Mouse (Mus musculus): Measurements from ENCODE around the gene Cep131. TPM values are rescaled to one million over a fixed set of nuclear protein-coding genes. Genes with fewer than 3 reads are reported as not detected.

Gene Cep131
- polyA plus RNA-seq, 1 experiment: 19.8 TPM

DNA sequence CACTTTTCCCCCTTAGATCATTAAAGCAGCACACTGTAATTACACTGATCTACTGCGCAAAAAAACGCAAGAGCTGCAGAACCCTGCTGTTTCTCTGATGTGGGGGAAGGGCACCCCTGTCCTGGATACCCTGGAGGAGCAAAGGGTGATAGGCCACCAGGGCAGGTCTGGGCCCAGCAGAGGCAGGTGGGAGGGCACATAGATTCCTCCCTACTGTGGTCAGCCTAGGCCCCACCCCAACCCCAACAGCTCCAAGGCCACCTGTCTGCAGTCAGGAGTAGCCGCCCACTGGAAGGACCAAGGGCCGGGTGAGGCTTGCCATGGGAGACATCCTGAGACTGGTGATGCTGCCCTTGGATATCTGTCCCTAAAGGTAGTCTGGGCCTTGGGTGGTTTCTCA lies 41.3 kb downstream of the Cep131 start:
- TF ChIP-seq POLR2A (IDR thresholded peaks at IDR 0.05; ENCODE audit: borderline replicate concordance, control insufficient read depth, low read depth, low read length): no peak
- no peak for TF ChIP-seq CTCF (IDR thresholded peaks at IDR 0.05; ENCODE audit: control insufficient read depth, insufficient read depth, low read length)
- no peak overlapping the region for H3K4me3 ChIP-seq (replicated peaks; ENCODE audit: control insufficient read depth, low read depth, low read length)
- WGBS: 80% methylated on average over 4 of the region's 4 CpGs
- H3K4me1 ChIP-seq (ENCODE audit: control insufficient read depth, insufficient read depth, low read length): no peaks in the 10 kb centered on the region; the same call in 1 of the 2 replicates
- no peak overlapping the region for H3K27ac ChIP-seq (ENCODE audit: control insufficient read depth, insufficient read depth, low read depth, low read length, poor library complexity)

GRCm38 (mm10) chr11:120042141-120042838 lies 44.3 kb downstream of the Cep131 start:
- WGBS: 23% methylated on average over 7 of the region's 7 CpGs
- peaks cover 2% of the 10 kb centered on the region; the same call in 1 of the 2 replicates for H3K4me1 ChIP-seq (ENCODE audit: control insufficient read depth, insufficient read depth, low read length)
- no peak overlapping the region for H3K4me3 ChIP-seq (replicated peaks; ENCODE audit: control insufficient read depth, low read depth, low read length)
- H3K27ac ChIP-seq (ENCODE audit: control insufficient read depth, insufficient read depth, low read depth, low read length, poor library complexity): peak overlapping the region; percentile 84
- no peak for TF ChIP-seq POLR2A (IDR thresholded peaks at IDR 0.05; ENCODE audit: borderline replicate concordance, control insufficient read depth, low read depth, low read length)
- TF ChIP-seq CTCF (IDR thresholded peaks at IDR 0.05; ENCODE audit: control insufficient read depth, insufficient read depth, low read length): no peak

DNA sequence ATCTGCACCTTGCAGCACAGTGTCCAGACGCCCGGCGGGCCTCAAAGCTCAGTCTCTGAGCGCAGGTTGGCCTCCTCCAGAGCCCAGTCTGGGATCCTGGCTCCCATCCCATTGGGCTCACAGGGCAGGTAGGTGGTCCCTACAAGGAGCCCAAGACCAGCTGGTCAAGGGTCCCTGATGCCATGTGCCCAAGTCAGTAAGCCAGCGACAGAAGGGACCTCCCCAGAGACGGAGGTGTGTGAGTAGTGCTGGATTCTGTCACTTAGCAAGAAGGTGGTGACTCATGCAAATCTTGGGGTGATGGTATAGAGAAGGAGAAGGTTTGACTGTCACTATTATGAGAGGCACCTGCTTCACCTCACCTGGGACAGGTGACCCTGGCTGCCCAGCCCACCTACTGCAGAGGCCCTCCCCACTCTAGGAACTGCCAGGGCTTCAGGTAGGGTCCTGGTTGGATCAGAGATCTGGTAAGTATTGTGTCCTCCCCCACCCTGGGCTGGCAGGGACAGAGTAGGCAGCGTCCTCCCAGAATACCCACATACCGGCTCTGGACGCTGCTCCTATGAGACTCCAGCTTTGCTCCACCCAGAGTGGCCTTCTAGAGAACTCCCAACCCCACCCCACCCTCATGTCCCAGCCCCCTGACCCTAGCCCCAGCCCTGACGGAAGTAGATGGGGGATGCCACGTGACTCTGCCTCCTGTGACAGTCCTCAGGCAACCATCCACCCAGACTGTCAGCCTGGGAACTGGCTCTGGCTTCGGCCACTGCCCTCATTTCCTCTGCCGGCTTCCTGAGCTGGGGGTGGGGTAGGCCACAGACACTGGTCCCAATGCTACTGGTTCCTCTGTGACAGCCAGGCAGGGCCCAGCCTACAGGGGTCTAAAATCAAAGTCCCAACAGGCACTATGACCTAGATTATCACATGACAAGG lies 45.2 kb downstream of the Cep131 start:
- 29% methylated on average over 13 of the region's 13 CpGs for WGBS
- Histone ChIP-seq H3K4me1 (ENCODE audit: control insufficient read depth, insufficient read depth, low read length) (peaks cover 2% of the 10 kb centered on the region; the same call in 1 of the 2 replicates), H3K27ac (ENCODE audit: control insufficient read depth, insufficient read depth, low read depth, low read length, poor library complexity) (peak overlapping the region; percentile 84), H3K4me3 (replicated peaks; ENCODE audit: control insufficient read depth, low read depth, low read length) (peak overlapping the region; percentile 75)
- TF ChIP-seq CTCF (IDR thresholded peaks at IDR 0.05; ENCODE audit: control insufficient read depth, insufficient read depth, low read length): no peak
- peak; percentile 70; the same call in 1 of the 2 replicates for TF ChIP-seq POLR2A (IDR thresholded peaks at IDR 0.05; ENCODE audit: borderline replicate concordance, control insufficient read depth, low read depth, low read length)

DNA sequence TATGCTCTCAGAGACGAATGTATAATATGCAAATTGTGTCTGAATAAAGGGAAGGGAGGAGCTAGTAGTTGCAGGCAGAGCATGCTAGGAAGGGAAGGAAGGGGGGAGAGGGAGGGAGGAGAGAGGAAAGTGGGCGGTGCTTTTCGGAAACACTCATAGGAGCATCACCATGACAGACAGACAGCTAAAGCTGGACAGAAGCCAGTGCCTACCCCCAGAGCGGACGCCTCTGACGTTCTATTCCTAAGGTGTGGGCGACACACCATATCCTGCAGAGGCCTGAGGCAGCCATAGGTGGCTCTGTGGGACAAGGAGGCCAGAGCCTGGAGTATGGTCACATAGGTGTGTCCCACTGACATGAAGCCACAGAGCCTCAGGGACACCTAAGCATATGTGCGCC lies 46.2 kb downstream of the Cep131 start:
- Histone ChIP-seq H3K4me1 (ENCODE audit: control insufficient read depth, insufficient read depth, low read length) (peaks cover 5% of the 10 kb centered on the region; the same call in 1 of the 2 replicates), H3K4me3 (replicated peaks; ENCODE audit: control insufficient read depth, low read depth, low read length) (peak overlapping the region; percentile 75), H3K27ac (ENCODE audit: control insufficient read depth, insufficient read depth, low read depth, low read length, poor library complexity) (peak overlapping the region; percentile 84)
- no peak for TF ChIP-seq POLR2A (IDR thresholded peaks at IDR 0.05; ENCODE audit: borderline replicate concordance, control insufficient read depth, low read depth, low read length)
- no peak for TF ChIP-seq CTCF (IDR thresholded peaks at IDR 0.05; ENCODE audit: control insufficient read depth, insufficient read depth, low read length)
- WGBS: 12% methylated on average over 8 of the region's 8 CpGs

DNA sequence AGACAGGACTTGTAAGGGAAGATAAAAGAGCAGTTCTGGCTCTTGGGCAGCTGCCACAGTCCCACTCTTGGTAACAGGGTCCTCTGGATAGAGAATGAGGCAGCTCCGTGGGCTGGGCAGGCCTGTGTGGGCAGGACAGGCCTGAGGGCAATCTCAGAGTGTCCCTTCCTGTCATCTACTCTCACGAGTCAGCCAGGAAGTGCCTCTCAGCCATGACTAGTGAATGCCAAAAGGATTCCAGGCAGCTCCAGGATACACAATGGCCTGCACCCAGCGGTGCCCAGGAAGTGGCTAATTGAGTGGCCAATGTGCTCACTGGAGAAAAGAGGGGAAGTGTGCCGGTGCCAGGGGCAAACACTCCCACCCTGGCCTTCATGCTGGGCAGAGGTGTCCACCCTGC lies 47.0 kb downstream of the Cep131 start:
- TF ChIP-seq POLR2A (IDR thresholded peaks at IDR 0.05; ENCODE audit: borderline replicate concordance, control insufficient read depth, low read depth, low read length) (no peak), CTCF (IDR thresholded peaks at IDR 0.05; ENCODE audit: control insufficient read depth, insufficient read depth, low read length) (no peak)
- peak overlapping the region; percentile 60 for H3K27ac ChIP-seq (ENCODE audit: control insufficient read depth, insufficient read depth, low read depth, low read length, poor library complexity)
- H3K4me3 ChIP-seq (replicated peaks; ENCODE audit: control insufficient read depth, low read depth, low read length): peak overlapping the region; percentile 43
- H3K4me1 ChIP-seq (ENCODE audit: control insufficient read depth, insufficient read depth, low read length): peaks cover 7% of the 10 kb centered on the region; the same call in 1 of the 2 replicates
- 23% methylated on average over 4 of the region's 4 CpGs for WGBS

- TF ChIP-seq POLR2A (IDR thresholded peaks at IDR 0.05; ENCODE audit: borderline replicate concordance, control insufficient read depth, low read depth, low read length) (no peak), CTCF (IDR thresholded peaks at IDR 0.05; ENCODE audit: control insufficient read depth, insufficient read depth, low read length) (no peak)
- 15% methylated on average over 5 of the region's 5 CpGs for WGBS
- Histone ChIP-seq H3K4me1 (ENCODE audit: control insufficient read depth, insufficient read depth, low read length) (peaks cover 11% of the 10 kb centered on the region), H3K4me3 (replicated peaks; ENCODE audit: control insufficient read depth, low read depth, low read length) (peak overlapping the region; percentile 34), H3K27ac (ENCODE audit: control insufficient read depth, insufficient read depth, low read depth, low read length, poor library complexity) (peak overlapping the region; percentile 88)
Observed at GRCm38 (mm10) chr11:120034762-120035161, 51.9 kb downstream of the Cep131 start.

DNA sequence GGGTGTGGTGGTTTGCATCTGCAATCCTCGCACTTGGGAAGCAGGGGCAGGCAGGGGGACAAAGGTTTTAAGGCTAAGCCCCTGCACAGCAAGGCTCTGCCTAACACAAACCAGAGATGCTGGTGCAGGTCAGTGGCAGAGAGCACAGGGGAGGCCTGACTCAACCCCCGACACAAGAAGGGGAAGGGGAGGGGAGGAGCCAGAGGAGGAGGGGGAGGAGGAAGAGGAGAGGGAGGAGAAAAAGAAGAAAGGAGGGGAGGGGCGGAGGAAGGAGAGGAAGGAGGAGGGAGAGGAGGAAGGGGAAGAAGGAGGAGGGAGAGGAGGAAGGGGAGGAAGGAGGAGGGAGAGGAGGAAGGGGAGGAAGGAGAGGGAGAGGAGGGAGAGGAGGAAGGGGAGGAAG lies 52.3 kb downstream of the Cep131 start:
- TF ChIP-seq CTCF (IDR thresholded peaks at IDR 0.05; ENCODE audit: control insufficient read depth, insufficient read depth, low read length) (no peak), POLR2A (IDR thresholded peaks at IDR 0.05; ENCODE audit: borderline replicate concordance, control insufficient read depth, low read depth, low read length) (no peak)
- 32% methylated on average over 3 of the region's 3 CpGs for WGBS
- Histone ChIP-seq H3K4me3 (replicated peaks; ENCODE audit: control insufficient read depth, low read depth, low read length) (no peak overlapping the region), H3K4me1 (ENCODE audit: control insufficient read depth, insufficient read depth, low read length) (peaks cover 11% of the 10 kb centered on the region), H3K27ac (ENCODE audit: control insufficient read depth, insufficient read depth, low read depth, low read length, poor library complexity) (peak overlapping the region; percentile 54)

DNA sequence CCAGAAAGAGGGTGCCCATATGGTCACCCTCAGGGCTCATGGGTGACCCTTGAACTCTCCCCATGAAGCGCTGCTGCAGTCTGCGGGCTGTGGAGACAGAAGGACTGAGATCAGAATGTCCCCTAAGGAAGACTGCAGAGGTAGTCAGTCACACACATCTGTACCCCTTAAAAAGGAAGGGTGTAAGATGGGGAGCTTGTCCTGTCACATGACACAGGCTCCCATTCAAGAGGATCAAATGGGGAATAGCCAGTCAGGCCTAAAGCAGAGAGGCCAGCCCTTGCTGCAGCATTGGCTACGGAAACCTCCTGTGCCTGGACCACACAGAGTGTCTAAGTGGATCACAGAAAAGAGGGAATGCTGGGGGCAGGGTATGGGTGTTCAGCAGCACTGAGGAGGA lies 53.2 kb downstream of the Cep131 start:
- no peak for TF ChIP-seq CTCF (IDR thresholded peaks at IDR 0.05; ENCODE audit: control insufficient read depth, insufficient read depth, low read length)
- no peak for TF ChIP-seq POLR2A (IDR thresholded peaks at IDR 0.05; ENCODE audit: borderline replicate concordance, control insufficient read depth, low read depth, low read length)
- Histone ChIP-seq H3K27ac (ENCODE audit: control insufficient read depth, insufficient read depth, low read depth, low read length, poor library complexity) (no peak overlapping the region), H3K4me3 (replicated peaks; ENCODE audit: control insufficient read depth, low read depth, low read length) (no peak overlapping the region), H3K4me1 (ENCODE audit: control insufficient read depth, insufficient read depth, low read length) (peaks cover 9% of the 10 kb centered on the region)
- 84% methylated on average over 3 of the region's 3 CpGs for WGBS

Measured in bone marrow, adult 2 months (tissue).